Mouse (Mus musculus) ES-Bruce4 (cell line): Measurements from ENCODE around the gene Zfp865.

ENCODE experiments used
- CTCF ChIP-seq: IDR thresholded peaks from one replicate; pipeline ENCODE4 v1.8.1; 2011; ENCODE audit warnings: low read depth, low read length
- EP300 ChIP-seq: IDR thresholded peaks from 2 replicates; pipeline ENCODE4 v1.6.1; 2011; ENCODE audit warnings: low read depth, low read length; ENCODE audit not compliant: insufficient read depth

DNA sequence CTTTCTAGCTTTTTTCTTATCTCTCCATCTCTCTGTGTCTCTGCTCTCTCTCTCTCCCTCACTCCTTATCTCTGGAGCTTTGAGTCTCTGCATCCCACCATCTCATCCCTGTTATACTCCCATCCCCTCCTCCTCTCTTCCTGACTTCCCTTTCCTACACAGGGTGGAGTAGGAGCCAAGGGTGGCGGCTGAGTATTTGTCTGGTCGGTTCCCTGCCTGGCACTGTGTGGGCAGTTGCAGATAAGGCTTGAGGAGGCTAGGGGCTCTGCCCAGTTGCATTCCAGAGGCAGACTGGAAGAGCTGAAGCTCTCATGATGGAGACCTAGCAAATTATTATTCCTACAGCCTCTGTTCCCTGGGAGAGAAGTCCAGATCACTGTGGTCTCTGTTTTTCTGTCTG is 31.9 kb upstream of the Zfp865 start:
- TF ChIP-seq CTCF (no peak), EP300 (no peak)
